Mouse (Mus musculus) brain, adult 2 months (tissue): ENCODE results near the gene Ky.

ENCODE experiments used
- DNase-seq: peaks from one replicate; pipeline ENCODE4 v3.0.0; 2011; ENCODE audit warnings: low read depth, low spot score

Ky gene

GRCm38 (mm10) chr9:102505700-102506585, at the start of gene Ky:
Ky (plus strand) TSS chr9:102505750.
- DNase-seq: peak; percentile 60

GRCm38 (mm10) chr9:102462251-102462650, 43.3 kb upstream of the Ky start:
- no peak for DNase-seq

- DNase-seq: no peak
These were observed 40.5 kb upstream of the Ky start for GRCm38 (mm10) chr9:102465044-102465443.

- no peak for DNase-seq
These were observed 39.8 kb upstream of the Ky start for GRCm38 (mm10) chr9:102465726-102466125.

GRCm38 (mm10) chr9:102470076-102470819, 35.3 kb upstream of the Ky start:
- peak; percentile 43 for DNase-seq

- peak; percentile 87 for DNase-seq
These were observed 27.6 kb upstream of the Ky start for GRCm38 (mm10) chr9:102477767-102478450.

- DNase-seq: no peak
These were observed 27.1 kb upstream of the Ky start for GRCm38 (mm10) chr9:102478451-102478835.

- no peak for DNase-seq
These were observed 26.5 kb upstream of the Ky start for GRCm38 (mm10) chr9:102479022-102479421.

GRCm38 (mm10) chr9:102492031-102492795, 13.3 kb upstream of the Ky start:
- DNase-seq: no peak

GRCm38 (mm10) chr9:102493044-102493443, 12.5 kb upstream of the Ky start:
- DNase-seq: peak; percentile 94

- DNase-seq: no peak
These were observed 11.6 kb upstream of the Ky start for GRCm38 (mm10) chr9:102493916-102494315.

- no peak for DNase-seq
These were observed 11.1 kb upstream of the Ky start for GRCm38 (mm10) chr9:102494454-102494853.

- no peak for DNase-seq
These were observed 10.3 kb upstream of the Ky start for GRCm38 (mm10) chr9:102495266-102495665.

- peak; percentile 89 for DNase-seq
These were observed 9.0 kb upstream of the Ky start for GRCm38 (mm10) chr9:102496481-102497041.

- DNase-seq: no peak
These were observed 8.4 kb upstream of the Ky start for GRCm38 (mm10) chr9:102497089-102497690.

GRCm38 (mm10) chr9:102497833-102498430, 7.6 kb upstream of the Ky start:
- DNase-seq: peak; percentile 66

GRCm38 (mm10) chr9:102498701-102499100, 6.8 kb upstream of the Ky start:
- no peak for DNase-seq

GRCm38 (mm10) chr9:102499266-102499665, 6.3 kb upstream of the Ky start:
- DNase-seq: peak; percentile 91

- DNase-seq: no peak
These were observed 5.8 kb upstream of the Ky start for GRCm38 (mm10) chr9:102499746-102500145.

- DNase-seq: no peak
These were observed 4.4 kb upstream of the Ky start for GRCm38 (mm10) chr9:102501113-102501512.
